Mouse (Mus musculus) heart, postnatal 25 days (tissue): ENCODE data around the gene Synrg. TPM values are rescaled to one million over a fixed set of nuclear protein-coding genes. Genes with fewer than 3 reads are reported as not detected.

ENCODE experiments used
- DNase-seq: peaks from one replicate; pipeline ENCODE4 v3.0.0; 2022; ENCODE audit warnings: low spot score
- intact Hi-C: fragments of 180-260 bp; cut with DNase I; formaldehyde crosslinking; loops from one replicate; pipeline ENCODE4 v1.15.1; 2025
- total RNA-seq, 2 experiments: library from RNA; stranded (reverse); gene quantifications; 2 replicates each; pipeline ENCODE4 v1.2.3; 2021

Synrg gene
- total RNA-seq, result 10 to 100 TPM; 25.7 to 27.4 TPM

DNA sequence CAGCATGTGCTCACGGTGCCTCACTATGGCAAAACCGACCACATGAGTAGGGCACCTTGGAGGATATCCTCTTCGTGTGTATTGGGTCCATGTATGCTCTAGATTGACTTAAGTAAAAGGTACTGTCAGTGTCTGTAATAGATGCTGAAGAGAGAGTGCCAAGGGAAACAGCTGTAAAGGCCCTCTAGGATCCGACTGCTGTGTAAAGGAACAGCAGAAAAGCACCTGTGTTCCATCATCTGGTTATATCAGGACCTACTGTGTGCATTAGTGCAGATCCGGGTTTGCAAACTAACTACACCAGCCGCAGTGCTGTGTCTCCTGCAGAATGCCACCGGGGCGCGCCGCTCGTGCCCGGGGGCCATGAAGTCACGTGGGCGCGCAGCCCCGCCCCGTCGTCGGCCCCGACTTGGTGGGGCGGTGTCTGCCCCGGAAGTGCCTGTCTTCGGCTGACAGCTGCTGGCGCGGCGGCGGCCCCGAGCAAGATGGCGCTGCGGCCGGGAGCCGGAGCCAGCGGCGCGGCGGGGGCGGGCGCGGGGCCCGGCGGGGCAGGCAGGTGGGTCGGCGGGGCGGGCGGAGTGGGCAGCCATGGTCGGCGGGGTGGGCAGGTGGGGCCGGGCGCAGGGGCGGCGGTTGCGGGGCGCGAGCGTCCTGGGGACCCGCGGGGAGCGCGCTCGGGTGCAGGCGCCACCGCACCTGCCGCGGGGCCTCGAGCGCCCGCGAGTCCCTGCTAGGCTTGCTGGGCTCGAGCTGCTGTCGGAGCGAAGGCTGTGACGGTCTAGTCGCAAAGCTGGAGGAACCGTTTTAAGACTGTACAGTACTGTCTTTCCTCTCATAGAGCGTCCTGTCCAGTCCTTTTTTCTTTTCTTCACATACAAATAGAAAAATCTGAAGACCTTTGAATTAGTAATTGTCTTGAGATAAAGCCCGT lies at the start of gene Synrg:
Synrg (plus strand) TSS at position 438 of the 931 bp plus-strand sequence.
- intact Hi-C loops, result no loop called here
- DNase-seq, result peak; percentile 81

DNA sequence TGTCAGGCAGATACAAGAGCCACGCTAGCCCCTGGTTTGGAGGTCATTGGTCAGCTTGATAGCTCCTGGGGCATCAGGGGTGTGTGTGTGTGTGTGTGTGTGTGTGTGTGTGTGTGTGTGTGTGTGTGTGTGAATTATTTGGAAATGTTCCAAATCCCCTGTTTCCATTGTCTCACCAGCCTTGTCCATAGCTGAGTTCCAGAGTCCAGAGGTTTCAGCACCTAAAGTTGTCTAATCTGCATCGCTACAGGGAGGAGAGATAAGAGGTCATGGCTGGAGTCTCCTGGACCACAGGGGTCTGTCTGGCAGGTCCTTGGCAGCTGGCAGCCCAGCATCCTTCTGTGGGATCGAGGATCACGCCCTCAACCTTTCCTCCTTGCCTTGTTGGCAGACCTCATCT lies 49.7 kb upstream of the Synrg start:
- intact Hi-C loops, result no loop called here
- no peak for DNase-seq

DNA sequence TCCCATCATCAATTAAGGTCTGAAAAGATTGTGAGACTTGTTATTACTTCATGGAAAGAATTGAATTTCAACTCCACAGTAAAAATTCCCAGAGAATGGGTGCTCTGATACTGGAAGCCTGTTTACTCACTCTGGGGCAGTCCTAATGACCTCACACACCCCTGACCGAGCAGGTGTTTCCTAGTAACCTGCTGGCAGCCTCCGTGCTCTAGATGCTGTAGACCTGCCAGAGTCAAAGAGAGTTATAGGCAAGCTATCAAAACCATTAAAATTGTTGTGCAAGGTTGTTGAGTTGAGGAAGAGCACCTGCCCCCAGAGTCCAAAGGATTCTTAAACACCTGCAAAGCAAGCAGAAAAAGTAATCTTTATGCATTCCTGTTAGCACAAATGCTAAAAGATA lies 41.6 kb upstream of the Synrg start:
- intact Hi-C loops, result no loop called here
- no peak for DNase-seq

DNA sequence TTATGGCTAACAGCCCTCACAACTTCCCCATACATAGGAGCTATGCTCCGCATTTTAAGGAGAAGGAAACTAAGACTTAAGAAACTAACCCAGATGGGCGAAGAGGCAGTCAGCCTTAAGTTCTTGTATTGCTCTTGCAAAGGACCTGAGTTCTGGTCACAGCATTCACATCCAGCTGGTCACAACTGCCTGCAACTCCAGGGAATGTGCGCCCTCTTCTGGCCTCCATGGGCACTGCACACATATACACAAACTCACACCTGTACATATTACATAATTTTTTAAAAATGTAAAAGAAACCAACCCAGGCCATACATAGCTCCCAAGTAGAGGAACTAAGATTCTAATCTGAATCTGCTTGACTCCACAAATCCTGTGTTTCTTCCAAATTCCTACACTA lies 37.1 kb upstream of the Synrg start:
- no peak for DNase-seq
- intact Hi-C loops, result no loop called here

DNA sequence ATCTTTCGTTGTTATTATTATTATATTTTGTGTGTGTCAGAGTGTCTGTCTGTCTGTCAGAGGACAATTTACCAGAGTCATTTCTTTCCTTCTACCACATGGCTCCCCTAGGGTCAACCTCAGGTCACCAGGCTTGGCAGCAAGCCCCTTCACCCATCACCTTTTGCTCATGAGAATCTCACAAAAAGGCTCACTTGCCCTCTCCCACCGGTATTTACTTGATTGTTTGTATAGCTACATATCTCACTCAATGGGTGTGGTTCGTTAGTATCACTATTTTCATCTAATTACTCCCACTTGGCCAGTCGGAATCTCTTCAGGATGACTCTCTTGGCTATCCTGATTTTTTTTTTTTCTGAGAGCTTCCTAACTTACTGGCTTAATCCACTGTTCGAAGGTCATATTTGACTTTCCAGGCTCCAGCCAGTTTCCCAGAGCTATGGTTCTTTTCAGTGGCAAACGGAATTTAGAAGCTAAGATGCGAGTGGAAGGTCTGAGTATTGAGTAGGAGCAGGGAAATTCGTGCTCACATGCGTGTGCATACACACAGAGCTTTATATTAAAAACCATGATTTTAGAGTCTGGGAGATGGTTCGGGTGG lies 31.6 kb upstream of the Synrg start:
- intact Hi-C loops, result no loop called here
- no peak for DNase-seq

DNA sequence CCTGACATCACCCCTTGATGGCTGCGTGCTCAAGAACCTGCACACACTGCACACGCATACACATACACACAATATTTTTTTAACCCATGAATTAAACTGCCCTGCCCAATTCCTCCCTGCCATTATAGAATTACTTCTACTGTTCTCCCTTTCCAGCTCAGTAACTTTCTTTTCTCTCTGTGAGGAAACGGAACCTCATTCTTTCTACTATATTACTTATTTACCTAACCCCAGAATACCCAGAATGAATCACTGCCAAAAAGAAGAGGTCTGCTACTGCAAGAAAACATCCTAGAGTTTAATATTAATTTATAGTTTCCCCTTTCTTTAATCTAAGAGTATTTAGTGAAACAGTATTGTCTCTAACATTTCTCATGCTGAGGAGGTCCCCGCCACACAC lies 30.9 kb upstream of the Synrg start:
- intact Hi-C loops, result no loop called here
- DNase-seq, result no peak

DNA sequence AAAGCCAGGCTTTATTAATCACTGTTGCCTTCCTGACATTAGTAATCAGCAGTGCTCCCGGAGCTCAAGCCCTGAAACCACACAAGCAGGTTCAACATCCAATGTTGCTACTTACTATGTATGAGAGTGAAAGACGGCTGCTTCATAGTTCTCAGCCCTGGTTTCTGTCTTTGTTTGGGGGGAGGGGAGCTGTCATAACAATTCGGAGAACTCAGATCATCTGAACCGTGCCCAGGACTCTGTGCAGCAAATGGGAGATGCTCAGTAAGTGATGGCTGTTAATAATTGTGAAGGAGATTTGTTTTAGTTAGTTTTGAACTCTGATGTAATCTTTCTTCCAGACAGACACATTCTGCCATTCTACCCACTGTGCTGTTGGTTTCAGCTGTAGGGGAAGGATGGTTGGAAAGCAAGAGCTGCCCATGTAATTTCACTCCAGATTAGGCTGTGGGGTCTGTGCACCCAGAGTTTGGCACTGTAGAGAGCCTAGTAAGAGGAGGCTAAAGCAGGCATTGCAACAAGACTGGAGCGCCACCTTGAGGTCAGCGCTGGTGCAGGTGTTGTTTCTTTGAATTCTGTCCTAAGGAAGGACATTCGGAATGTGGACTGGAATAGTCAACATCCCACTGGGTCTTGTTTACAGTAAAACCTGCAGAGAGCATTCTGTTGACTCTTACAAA lies 28.1 kb upstream of the Synrg start:
- intact Hi-C loops, result loop anchor here (1.0 to 5.0 kb wide), 2 partner anchors 134 to 151 kb away; no protein-coding TSS in a partner anchor
- DNase-seq, result peak; percentile 8

DNA sequence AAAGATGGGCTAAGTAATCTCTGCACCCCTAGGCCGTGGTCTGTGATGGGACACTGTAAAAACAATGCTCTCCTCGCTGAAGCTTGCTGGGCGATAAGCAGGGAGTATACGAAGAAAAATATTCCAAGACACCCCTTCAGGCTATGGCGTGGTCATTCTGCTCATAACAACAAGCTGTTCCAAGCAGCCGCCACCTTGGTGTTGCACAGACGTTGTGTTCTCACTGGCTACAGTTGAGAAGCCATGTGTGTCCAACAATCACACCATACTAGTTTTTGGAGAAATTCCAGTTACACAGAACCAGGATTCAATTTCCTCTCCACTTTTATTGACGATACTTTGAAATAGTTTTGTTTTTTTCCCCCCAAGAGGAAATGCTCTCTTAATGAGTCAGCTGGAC lies 25.7 kb upstream of the Synrg start:
- DNase-seq, result no peak
- intact Hi-C loops, result loop anchor here (5.0 kb wide), 1 partner anchor 136 kb away; no protein-coding TSS in a partner anchor

DNA sequence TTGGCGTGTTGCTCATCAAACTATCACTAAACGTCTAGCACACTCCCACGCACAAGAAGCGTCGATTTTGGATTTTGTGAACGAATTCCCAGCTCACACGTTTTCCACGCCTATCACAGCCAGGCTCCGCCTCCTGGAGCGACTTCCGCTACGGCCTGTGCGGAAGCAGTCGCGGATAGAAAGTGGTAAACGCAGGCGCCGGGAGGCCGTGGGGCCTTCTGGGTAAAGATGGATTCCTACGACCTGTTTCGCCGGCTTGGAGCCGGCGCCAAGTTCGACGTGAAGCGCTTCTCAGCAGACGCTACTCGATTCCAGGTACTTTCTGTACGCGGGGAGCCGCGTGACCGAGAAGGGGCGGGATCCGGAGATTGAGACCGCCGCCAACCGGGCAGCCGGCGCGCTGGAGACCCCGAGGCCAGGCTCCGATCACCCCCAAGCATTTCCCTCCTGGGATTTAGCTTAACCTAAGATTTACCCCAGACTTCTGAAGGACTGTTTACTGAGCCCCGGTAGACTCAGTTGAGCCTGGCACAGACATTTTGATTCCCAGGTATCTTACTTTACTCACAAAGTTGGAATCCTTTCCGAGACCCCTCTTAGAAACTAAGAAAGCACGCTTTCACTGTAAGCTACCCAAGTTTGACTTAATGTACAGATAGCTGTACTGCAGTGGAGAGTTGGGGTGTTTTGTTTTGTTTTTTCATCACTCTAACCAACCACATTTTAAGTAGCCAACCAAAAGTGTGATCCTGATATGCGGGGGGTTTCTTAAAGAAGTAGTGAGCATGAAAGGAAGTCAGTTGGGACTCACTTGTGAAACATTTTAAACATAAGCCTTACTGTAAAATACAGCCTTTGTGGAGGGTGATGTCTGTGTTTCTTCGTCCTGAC lies 22.0 kb upstream of the Synrg start, which contains the start of gene Ddx52:
Ddx52 (plus strand) TSS at position 113 of the 891 bp plus-strand sequence.
- intact Hi-C loops, result no loop called here
- DNase-seq, result peak; percentile 70

DNA sequence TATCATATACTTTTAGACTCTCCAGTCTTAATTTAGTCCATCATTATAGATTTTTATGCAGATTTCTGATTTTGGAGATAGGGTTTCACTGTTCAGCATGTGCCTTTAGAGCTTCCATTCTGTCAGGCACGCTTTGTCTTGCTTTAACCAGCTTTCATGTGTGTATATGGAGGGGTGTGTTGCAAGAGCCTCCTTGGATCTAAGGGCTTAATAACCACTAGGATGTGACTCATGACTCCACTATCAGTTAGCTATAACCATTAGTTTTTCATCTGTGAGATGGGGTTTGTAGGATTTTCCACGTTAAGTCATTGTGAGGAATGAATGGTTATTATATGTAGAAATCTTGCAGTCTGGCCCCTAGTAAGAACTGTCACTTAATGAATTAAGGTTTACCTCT lies 7.4 kb upstream of the Synrg start:
- DNase-seq, result no peak
- intact Hi-C loops, result no loop called here

DNA sequence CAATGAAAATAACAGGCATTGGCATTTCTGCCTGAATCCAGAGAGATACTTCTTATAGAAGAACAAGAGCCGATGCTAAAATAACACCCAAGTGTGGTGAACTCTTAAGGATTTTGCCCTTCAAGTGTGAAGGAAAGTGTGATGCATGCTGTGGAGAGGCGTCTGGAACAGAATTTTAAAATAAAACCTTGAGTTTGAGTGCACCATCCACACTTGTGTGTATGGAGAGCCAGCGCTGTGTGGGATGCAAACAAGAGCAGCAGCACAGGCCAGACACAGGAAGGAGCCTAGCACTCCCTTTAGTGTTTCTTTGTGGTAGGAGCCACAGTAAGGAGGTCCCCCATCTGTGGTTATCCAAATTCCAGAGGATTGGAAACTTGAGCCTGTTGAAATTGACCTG lies 2.2 kb upstream of the Synrg start:
- intact Hi-C loops, result no loop called here
- no peak for DNase-seq

DNA sequence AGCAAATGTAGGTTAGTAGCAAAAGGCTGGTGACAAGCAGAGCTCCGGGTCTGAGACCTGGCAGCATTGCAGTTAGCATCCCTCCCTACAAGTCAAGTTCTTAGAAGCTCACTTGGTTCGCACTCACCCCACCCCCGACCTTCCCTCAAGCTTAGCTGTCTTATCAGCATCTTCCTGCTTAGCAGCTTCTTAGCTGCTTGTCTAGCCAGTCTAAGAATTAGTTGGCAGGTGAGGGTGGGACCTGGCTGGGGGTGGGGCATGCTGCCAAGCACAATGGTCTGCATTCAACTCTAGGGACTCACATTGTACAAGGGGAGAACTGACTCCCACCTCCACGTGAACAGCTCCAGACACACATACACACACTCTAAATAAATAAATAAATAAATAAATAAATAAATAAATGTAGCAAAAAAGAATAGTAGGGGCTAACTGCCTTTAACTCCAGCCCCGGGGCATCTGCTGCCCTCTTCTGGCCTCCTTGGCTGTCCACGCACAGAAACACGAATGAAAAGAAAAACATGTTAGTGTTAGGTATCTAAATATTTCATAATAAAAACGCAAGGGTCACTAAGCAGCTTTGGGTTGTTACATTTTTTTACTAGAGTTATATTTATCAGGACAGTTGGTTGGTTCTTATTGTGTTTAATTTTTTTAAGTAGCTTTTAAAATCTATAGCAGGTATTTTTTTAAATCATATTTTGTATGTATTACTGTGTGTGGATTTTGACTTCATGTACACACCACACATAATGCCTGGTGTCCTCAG lies 3.4 kb downstream of the Synrg start:
- intact Hi-C loops, result no loop called here
- DNase-seq, result no peak

DNA sequence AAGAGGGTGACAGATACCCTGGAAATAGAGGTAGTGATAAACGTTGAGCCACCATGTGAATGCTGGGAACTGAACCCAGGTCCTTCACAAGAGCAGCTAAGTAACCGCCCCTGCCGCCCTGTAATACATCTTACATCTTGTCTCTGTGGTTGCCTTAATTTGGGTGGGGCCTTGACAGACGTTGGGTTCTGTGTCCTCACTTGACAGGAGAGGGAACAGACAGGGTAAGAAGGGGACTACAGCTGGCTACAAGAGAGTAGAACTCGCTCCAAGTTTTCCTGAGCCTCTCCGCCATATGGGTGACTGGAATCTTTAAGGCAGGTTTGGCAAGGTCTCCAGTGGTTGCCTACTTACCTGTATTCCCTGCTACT lies 4.0 kb downstream of the Synrg start:
- intact Hi-C loops, result no loop called here
- DNase-seq, result no peak

DNA sequence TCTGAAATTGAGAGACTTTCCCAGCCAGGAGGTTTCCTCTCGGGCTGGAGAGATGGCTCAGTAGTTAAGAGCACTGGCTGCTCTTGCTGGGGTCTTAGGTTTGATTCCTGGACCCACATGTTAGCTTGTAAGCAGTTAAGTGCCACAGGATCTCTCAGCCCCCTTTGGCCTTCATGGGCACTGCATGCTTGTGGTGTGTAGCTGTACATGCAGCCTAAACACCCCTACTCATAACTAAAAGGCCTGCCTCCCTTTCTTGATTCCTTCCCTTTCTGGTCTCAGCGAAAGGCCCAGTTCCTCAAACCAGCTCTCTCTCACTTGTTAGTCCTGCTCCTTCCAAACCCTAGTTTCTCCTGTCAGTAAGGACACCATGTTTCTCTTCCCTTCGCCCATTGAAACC lies 4.8 kb downstream of the Synrg start:
- intact Hi-C loops, result no loop called here
- DNase-seq, result no peak

DNA sequence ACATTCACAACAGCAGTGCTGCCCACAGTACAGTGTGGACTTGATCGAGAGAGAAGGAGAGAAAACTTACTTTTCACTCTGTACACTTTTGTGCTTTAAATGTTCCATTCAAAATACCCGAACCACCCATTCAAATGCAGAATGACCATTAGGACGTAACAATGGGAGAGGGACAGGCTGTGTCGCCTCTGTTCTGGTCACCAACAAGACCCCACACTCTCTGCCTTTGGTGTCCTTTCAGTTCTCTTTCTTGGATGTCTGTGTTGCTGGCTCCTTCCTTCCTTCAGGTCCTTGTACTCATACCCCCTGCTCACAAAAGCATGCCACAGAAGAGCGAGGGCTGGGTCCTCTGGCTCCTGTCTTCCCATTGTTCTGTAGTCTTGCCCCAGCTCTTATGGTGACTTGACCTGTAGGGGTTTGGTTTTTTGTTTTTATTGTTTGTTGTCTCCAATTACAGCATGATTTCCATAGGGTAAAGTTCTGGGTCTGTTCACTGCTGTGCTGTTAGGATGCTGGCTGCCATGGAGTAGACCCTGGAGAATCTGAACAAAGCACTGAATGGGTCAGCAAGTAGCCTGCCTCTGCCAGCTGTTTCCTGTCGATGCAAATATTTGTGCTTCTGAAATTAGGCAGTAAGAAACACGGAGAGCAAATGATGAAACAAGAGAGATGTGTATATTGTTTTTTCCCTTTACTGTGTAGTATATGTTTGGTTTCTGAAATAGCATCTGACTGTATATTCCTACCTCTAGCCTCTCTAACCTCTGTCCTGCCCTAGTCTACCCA lies 10.5 kb downstream of the Synrg start:
- intact Hi-C loops, result no loop called here
- DNase-seq, result no peak

DNA sequence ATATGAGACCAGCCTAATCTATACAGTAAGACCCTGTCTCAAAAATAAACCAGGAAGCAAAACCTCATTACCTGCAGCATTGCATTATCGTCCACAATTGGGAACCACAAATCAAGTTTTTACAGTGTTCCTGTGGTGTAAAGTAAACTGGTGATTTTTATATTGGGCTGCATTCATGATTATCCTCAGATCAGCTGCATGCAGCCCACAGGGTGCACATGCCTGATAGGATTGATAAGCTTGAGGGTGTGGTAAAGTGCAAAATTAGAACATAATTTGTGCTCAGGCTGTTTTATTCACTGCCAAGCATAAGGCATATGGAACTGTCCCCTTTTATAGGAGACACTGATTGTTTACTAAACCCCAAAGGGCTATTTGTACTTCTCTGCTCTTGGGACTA lies 11.3 kb downstream of the Synrg start:
- intact Hi-C loops, result no loop called here
- no peak for DNase-seq

DNA sequence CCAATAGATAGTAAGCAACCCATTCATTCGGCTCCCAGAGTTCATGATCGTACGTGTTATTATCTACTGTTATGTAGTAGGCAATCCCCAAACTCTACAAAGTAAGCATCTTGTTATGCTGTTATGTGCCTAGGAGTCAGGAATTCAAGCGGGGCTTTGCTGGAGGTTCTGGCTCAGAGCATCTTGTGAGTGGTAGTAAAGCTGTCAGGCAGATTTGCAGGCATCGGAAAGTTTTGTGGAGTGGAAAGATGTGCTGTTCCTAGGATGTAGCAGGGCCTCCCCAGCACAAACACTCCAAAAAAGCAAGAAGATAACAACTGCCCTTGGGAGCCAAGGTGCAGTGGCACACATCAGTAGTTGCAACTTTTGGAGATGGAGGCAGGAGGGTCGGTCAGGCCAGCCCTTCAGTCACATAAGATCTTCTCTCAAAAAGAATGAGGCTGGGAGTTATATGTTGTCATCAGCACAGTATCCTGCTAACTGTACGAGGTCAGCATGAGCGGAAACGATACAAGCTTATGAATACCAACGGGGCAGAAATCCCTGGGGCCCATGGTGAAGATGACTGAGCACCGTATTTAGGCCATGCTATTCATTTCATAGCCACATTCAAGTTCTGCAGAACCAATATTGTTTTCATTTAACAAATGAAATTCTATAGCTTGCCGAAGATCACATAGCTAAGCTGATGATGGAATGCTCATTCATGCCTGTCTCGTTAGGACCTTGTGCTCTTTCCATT lies 12.2 kb downstream of the Synrg start:
- no peak for DNase-seq
- intact Hi-C loops, result no loop called here

DNA sequence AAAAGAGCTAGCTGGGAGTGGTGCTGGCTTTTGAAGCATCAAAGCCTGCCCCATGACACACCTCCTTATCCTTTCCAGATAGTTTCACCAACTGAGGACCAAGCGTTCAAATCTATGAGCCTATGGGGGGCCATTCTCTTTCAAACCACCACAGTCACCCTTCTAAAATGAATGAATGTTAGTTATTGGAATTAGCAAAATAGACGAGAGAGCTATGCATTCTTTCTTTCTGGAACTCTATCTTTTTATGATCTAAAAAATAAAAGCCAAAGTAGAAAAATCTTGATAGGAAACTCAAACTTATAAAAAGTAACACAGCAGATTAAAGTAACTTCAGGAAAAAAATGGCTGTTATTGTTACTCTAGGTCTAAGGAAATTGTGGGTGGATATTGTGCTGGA lies 13.6 kb downstream of the Synrg start:
- intact Hi-C loops, result no loop called here
- DNase-seq, result no peak
